Mouse (Mus musculus): ENCODE data around the gene Ogfod2. TPM values are rescaled to one million over a fixed set of nuclear protein-coding genes. Genes with fewer than 3 reads are reported as not detected.

The Ogfod2 gene
- polyA plus RNA-seq, 1 experiment from 2014 or later: 21.8 TPM

DNA sequence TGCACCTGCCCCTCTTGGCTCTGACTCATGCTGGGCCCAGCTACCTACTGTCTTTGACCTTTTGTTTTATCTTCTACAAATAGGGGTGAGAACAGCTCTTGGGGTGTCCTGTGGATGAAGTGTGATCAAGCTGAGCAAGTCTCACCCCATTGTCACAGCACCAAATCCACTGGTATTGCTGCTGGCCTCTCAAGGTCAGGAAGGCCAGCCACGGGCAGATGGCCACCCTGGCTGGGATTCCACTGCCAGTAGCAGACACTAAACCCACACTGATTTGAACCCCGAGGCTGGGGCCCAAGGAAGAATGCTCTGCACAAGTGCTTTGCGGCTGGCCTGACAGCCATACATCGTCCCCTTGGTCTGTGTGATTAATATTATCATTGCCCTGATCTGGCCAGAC, 46.2 kb downstream of the Ogfod2 start:
- Histone ChIP-seq H3K4me2 (replicated peaks) (no peak overlapping the region), H3K9me3 (replicated peaks) (no peaks in the 10 kb centered on the region), H3K36me3 (no peaks in the 10 kb centered on the region), H3K27me3 (no peaks in the 10 kb centered on the region), H3K4me3 (replicated peaks) (no peak overlapping the region), H3K27ac (replicated peaks) (no peak overlapping the region), H3K9ac (no peak overlapping the region), H3K4me1 (peaks cover 28% of the 10 kb centered on the region)
- 76% methylated on average over 4 of the region's 4 CpGs for WGBS
- no peak for ATAC-seq (ENCODE audit: insufficient number of reproducible peaks, low FRiP score, low TSS enrichment, low read depth)

DNA sequence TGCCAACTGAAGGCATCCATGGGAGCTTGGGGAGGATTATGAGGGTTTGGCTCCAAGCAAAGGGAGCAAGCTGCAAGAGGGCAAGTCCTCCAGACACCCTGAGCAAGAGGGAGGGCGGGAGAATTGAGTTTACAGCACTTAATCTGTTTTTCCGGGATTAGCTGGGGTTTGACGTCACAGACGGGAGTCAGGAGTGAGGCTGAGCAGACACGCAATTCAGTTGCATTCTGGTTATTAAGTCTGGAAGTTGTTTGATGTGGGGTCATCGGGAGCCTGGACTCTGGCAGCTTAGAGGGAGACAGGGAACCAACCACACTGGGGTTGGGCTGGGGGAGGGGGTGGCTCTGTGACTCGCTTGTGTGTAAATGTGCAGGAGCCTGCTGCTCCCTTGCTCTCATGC, 47.4 kb downstream of the Ogfod2 start:
- Histone ChIP-seq H3K27me3 (no peaks in the 10 kb centered on the region), H3K4me3 (replicated peaks) (no peak overlapping the region), H3K36me3 (no peaks in the 10 kb centered on the region), H3K27ac (replicated peaks) (no peak overlapping the region; the same call in 1 of the 2 replicates), H3K9me3 (replicated peaks) (no peaks in the 10 kb centered on the region), H3K4me2 (replicated peaks) (no peak overlapping the region), H3K4me1 (peaks cover 39% of the 10 kb centered on the region), H3K9ac (no peak overlapping the region)
- 30% methylated on average over 7 of the region's 7 CpGs for WGBS
- no peak for ATAC-seq (ENCODE audit: insufficient number of reproducible peaks, low FRiP score, low TSS enrichment, low read depth)

DNA sequence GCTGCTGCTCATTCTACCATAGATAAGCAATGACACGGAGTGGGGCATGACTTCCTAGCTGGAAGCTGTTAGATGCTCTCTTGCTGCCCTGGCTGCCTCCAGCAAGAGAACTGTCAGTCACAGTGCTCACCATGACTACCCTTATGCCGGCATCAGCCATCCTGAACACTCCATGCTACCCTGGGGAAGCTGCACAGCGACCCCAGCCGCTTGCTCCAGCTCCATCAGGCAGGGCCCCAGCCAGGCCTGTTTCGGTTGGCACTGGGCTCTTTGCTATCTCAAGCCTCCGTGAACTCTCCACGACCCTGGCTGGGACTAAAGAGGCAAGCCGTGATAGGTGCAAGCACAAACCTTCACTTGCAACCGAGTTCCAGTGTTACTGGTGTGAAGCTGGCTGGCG, 49.7 kb downstream of the Ogfod2 start:
- no peaks in the 10 kb centered on the region for H3K27me3 ChIP-seq
- H3K36me3 ChIP-seq: no peaks in the 10 kb centered on the region
- H3K4me2 ChIP-seq (replicated peaks): no peak overlapping the region
- WGBS: 58% methylated on average over 10 of the region's 10 CpGs
- ATAC-seq (ENCODE audit: insufficient number of reproducible peaks, low FRiP score, low TSS enrichment, low read depth): no peak
- H3K4me1 ChIP-seq: peaks cover 63% of the 10 kb centered on the region
- no peak overlapping the region for H3K9ac ChIP-seq
- H3K9me3 ChIP-seq (replicated peaks): no peaks in the 10 kb centered on the region
- H3K4me3 ChIP-seq (replicated peaks): no peak overlapping the region
- H3K27ac ChIP-seq (replicated peaks): no peak overlapping the region

GRCm38 (mm10) chr5:124162577-124162976, 50.5 kb downstream of the Ogfod2 start:
- ATAC-seq (ENCODE audit: insufficient number of reproducible peaks, low FRiP score, low TSS enrichment, low read depth): no peak
- Histone ChIP-seq H3K27ac (replicated peaks) (no peak overlapping the region), H3K36me3 (no peaks in the 10 kb centered on the region), H3K27me3 (no peaks in the 10 kb centered on the region), H3K9ac (no peak overlapping the region), H3K4me2 (replicated peaks) (no peak overlapping the region), H3K4me1 (peaks cover 70% of the 10 kb centered on the region), H3K4me3 (replicated peaks) (no peak overlapping the region), H3K9me3 (replicated peaks) (no peaks in the 10 kb centered on the region)
- 52% methylated on average over 5 of the region's 5 CpGs for WGBS

GRCm38 (mm10) chr5:124163445-124163844, 51.3 kb downstream of the Ogfod2 start:
- Histone ChIP-seq H3K27me3 (no peaks in the 10 kb centered on the region), H3K27ac (replicated peaks) (no peak overlapping the region), H3K4me2 (replicated peaks) (no peak overlapping the region), H3K9me3 (replicated peaks) (no peaks in the 10 kb centered on the region), H3K36me3 (no peaks in the 10 kb centered on the region), H3K9ac (no peak overlapping the region), H3K4me1 (peaks cover 74% of the 10 kb centered on the region), H3K4me3 (replicated peaks) (no peak overlapping the region)
- 61% methylated on average over 11 of the region's 11 CpGs for WGBS
- ATAC-seq (ENCODE audit: insufficient number of reproducible peaks, low FRiP score, low TSS enrichment, low read depth): no peak

Other genes with a start within 250 kb of the Ogfod2 start
- gene Hcar2, start 246.8 kb upstream of the Ogfod2 start, polyA plus RNA-seq (2015; fragmentation: Nextera tagmentation; extraction: Ambion mirVana): 5.0 and 7.5 TPM in 2 replicates
- 0.76 and 0.97 TPM in 2 replicates for gene Hcar1, start 232.3 kb upstream of the Ogfod2 start, polyA plus RNA-seq (2015; fragmentation: Nextera tagmentation; extraction: Ambion mirVana)
- 128 TPM in 2 replicates for gene Denr, start 205.1 kb upstream of the Ogfod2 start, polyA plus RNA-seq (2015; fragmentation: Nextera tagmentation; extraction: Ambion mirVana)
- gene Gm43518, start 184.9 kb upstream of the Ogfod2 start, polyA plus RNA-seq (2015; fragmentation: Nextera tagmentation; extraction: Ambion mirVana): 1.9 and 2.9 TPM in 2 replicates
- gene Ccdc62, start 181.6 kb upstream of the Ogfod2 start, polyA plus RNA-seq (2015; fragmentation: Nextera tagmentation; extraction: Ambion mirVana): 5.4 and 7.5 TPM in 2 replicates
- 14.2 and 16.1 TPM in 2 replicates for gene Hip1r, start 138.7 kb upstream of the Ogfod2 start, polyA plus RNA-seq (2015; fragmentation: Nextera tagmentation; extraction: Ambion mirVana)
- gene Vps37b, start 80.0 kb upstream of the Ogfod2 start, polyA plus RNA-seq (2015; fragmentation: Nextera tagmentation; extraction: Ambion mirVana): 37.7 and 39.1 TPM in 2 replicates
- 2.4 and 2.9 TPM in 2 replicates for gene Abcb9, start 16.5 kb upstream of the Ogfod2 start, polyA plus RNA-seq (2015; fragmentation: Nextera tagmentation; extraction: Ambion mirVana)
- gene Arl6ip4, start 3.8 kb downstream of the Ogfod2 start, polyA plus RNA-seq (2015; fragmentation: Nextera tagmentation; extraction: Ambion mirVana): 96.2 and 103 TPM in 2 replicates
- gene Pitpnm2, start 137.5 kb downstream of the Ogfod2 start, polyA plus RNA-seq (2015; fragmentation: Nextera tagmentation; extraction: Ambion mirVana): 5.0 and 5.9 TPM in 2 replicates
- 6.8 and 9.6 TPM in 2 replicates for gene Mphosph9, start 215.7 kb downstream of the Ogfod2 start, polyA plus RNA-seq (2015; fragmentation: Nextera tagmentation; extraction: Ambion mirVana)
- 16.9 and 17.8 TPM in 2 replicates for gene 2810006K23Rik, start 215.8 kb downstream of the Ogfod2 start, polyA plus RNA-seq (2015; fragmentation: Nextera tagmentation; extraction: Ambion mirVana)